Mouse (Mus musculus): ENCODE data around the gene Sarm1.
"Not testable (repeated sequence)": the region's sequence is repeated elsewhere in the genome, so short reads cannot be mapped to it uniquely, and the experiment has no call there.

The Sarm1 gene

GRCm38 (mm10) chr11:78497544-78498522 lies at the start of gene Sarm1:
Sarm1 (minus strand) TSS chr11:78497754.
- peak; percentile 94 to 96 for DNase-seq

- no peak for DNase-seq
These were observed 47.6 kb upstream of the Sarm1 start for GRCm38 (mm10) chr11:78545181-78545580.

- no peak for DNase-seq
These were observed 47.0 kb upstream of the Sarm1 start for GRCm38 (mm10) chr11:78544449-78545111.

DNA sequence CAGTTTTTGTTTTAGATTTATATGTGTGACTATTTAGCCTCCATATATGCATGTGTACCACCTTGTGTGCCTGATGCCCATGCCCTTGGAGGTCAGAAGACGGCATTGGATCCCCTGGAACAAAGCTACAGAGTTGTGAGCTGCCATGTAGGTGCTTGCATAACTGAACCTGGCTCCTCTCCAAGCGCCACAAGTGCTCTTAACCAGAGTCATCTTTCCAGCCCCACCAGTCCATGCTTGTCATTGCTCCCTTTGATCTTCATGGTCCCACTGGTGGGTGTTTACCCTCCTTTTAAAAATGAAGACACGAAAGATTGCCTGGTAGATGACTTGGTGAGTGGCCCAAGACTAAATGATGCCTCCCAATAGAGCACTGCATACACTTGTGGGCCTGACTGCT lies 42.8 kb upstream of the Sarm1 start:
- DNase-seq = no peak

- DNase-seq = no peak
These were observed 39.1 kb upstream of the Sarm1 start for GRCm38 (mm10) chr11:78536690-78537084.

DNA sequence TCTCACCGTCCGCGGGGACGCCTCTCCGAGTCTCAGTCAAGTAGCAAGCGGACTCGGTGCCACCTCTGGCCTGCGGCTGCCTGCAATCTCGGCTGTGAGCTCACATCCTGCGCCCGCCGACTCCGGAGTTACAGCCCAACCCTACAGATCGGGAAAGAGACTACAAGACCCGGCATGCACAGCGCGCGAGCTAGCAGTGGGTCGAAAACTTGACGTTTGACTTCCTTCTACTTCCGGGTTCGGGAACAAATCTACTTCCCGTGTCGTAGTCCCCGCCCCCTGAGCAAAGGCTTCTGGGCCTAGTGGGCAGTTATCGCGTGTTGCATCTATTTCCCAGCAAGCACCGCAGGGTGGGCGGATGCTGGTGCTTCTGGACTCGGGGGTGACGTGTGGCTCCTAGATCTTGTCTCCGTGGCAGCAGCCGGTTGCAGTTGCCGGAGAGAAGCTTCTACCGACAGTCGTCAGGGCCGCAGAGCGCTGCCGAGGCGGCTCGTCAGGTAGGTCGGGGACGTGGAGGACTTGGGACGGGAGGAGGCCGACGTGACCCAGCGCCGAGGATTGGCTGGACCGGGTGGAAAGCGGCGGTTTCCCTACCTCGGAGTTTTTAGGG lies 38.6 kb upstream of the Sarm1 start, which contains the start of the genes Tnfaip1 and Ift20:
Gene Tnfaip1 (minus strand): TSS at position 253 of the 610 bp plus-strand sequence.
Gene Ift20 (plus strand): TSS at position 282 of the 610 bp plus-strand sequence.
- DNase-seq = peak; percentile 97 to 99

DNA sequence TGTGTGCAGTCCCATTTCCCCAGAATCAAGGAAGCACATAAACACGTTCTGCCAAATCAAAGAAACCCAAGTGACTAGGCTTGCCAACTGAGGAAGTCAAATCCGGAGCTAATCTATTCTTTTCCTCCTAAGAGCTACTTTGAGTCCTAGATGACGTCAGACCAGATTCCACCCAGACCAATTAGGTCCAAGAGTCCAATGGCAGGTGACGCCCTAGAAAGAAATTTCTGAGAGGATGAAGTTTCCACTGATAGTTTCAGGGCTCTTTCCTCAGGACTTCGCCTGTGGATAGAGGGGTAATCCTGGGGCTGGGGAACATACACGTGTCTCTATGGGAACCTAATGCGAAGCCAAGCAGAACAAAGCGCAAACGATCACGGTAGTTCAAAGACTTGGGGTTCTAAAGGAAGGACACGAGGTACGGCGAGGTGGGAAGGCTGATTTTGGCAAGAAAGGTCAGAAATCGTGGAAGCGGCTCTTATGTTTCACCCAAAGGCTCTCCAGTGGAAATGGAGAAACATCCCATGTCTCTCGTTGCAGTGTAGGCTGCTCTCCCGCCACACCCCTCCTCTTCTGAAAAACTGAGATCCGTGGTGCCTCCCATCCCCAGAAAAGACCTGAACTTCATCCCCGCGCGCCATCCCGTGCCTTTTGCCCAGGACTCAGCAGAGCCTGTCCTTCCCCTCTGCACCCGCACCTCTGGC lies 38.0 kb upstream of the Sarm1 start:
- no peak for DNase-seq

DNA sequence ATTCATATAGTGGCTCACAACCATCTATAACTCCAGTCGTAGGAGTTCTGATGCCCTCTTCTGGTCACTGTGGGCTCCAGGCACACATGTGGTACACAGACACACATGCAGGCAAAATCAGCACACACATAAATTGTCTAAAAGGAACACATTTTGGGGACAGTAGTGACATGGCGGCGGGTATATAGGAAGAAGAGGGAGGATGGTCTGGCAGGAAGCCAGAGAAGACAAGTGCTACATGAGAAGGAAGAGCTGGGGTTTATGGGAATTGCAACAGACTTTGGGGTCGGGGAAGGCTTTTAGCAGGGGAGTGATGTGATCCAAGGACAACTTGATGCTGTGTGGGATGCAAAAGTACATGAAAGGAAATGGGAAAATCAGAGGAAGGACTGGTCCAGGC lies 37.0 kb upstream of the Sarm1 start:
- no peak for DNase-seq

DNA sequence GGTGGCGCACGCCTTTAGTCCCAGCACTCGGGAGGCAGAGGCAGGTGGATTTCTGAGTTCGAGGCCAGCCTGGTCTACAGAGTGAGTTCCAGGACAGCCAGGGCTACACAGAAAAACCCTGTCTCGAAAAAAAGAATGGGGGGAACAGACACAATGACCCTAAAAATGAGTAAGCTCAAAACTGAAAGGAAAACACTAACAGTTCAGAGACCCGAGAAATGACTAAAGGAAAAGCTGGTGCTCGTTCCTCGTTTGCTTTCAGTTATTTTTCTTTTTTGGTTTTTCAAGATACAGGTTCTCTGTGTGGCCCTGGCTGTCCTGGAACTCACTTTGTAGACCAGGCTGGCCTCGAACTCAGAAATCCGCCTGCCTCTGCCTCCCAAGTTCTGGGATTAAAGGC lies 34.0 kb upstream of the Sarm1 start:
- DNase-seq = not testable (repeated sequence)

DNA sequence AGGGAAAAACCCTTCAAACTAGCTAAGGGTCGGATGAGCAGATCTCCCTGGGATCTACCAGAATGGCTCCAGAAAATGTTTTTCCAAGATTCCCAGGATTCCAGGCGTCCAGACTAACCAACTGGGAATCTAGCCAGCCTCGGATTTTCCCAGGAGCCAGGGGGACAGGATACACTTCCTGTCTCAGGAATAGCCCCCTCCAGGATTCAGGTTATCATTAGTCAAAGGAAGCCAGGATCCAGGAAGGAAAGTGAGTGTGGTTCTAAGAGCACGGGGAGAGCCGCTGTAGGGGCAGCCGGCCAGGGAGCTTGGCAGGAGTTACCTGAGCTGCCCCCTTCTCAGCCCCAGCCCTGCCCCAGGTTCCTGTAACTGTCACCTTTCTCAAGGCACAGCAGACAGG lies 33.5 kb upstream of the Sarm1 start:
- no peak for DNase-seq

DNA sequence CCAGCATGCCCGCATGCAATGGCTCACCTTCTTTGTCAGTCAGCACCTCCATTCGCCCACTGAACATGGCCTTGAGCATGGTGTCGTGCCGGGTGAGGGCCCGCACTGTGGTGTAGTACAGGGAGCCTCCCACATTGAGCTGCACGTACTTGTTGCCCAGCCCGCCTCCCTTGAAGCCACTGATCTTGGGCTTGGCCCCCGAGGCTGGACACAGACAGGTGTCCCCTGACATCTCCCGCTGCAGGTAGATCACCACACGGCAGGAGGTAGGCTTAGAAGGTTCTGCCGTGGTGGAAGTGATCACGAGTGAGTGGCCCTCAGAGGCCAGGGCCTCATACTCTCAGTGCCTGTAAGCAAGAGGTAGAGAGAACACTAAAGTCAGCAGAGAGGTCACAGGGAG lies 32.4 kb upstream of the Sarm1 start:
- DNase-seq = no peak

DNA sequence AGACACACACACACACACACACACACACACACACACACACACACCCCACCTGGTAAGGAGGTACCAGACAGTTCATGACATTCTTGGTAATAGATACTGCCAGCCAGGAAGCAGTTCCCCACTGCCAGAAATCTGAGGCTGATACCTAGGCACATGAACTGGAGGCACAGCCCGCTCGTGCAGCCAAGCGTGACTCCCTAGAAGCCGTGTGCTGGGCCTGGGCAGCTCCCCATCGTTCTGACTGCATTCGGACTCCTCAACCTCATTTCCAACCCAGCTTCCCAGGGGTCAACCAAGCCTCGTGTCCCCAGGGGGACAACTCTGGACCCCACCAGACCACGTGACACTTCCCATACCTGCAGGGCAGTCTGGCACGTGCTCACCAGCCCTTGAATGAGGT lies 31.2 kb upstream of the Sarm1 start:
- DNase-seq = no peak

DNA sequence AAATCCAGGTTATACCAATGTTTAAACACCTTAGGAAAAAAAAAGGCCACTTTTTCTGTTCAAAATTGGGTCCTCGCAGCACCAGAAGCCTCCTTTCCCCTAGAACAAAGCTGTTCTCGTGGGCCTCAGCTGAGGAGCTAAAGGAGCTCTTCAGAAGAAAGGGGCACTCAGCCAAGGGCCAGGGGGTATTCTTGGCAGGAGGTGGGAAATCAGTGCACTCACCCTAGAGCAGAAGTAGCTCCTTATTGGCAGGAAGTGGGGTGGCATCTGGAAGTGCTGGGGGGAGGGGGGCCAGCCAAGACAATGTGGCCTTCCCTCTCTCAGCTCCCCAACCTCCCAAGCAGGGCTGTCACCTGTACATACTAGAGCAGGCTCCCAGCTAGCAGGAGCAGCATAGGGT lies 27.3 kb upstream of the Sarm1 start:
- no peak for DNase-seq

GRCm38 (mm10) chr11:78523241-78523955 lies 25.8 kb upstream of the Sarm1 start:
- no peak for DNase-seq

DNA sequence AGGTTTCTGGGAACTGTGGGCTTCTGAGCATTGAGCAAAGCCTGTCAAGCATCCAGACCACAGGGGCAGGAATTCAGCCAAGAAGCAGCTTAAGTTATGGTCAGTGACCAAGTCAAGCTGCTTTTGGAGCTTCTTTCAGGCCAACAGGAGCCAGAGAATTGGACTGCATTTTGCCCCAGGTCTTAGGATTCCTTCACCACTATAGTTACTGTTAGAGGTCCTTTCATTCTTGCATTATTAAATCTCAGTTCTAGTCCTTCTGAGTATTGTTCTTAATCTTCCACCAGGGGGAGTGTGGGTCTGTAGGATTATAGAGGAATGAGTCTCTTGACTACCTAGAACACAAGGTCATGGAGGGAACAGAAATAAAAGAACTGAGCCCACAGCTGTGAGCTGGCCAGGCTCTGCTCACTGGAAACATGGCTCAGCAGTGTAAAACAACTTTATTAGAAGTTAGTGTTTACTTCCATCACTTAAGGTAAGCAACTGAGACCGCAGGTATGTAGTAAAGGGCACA lies 25.0 kb upstream of the Sarm1 start:
- no peak for DNase-seq

DNA sequence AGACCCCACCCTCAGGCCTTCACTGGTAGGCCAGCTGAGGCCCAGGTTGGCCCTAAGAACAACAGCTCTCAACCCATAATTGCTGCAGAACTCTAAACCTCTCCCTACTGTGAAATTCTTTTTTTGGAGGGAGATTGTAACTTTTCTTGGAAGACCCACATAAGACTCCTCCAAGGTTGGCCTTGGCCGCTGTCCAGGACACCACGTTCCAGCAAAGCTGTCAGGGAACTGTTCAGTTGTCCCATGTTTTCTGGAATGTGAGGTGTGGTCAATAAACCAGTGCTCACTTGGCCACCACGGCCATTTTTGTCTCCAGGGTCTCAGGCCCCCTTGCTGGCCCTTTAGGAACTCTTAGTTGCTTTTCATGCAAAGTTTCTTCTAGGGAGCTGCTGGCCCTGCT lies 24.3 kb upstream of the Sarm1 start:
- no peak for DNase-seq

- DNase-seq = no peak
These were observed 21.4 kb upstream of the Sarm1 start for GRCm38 (mm10) chr11:78518931-78519330.

DNA sequence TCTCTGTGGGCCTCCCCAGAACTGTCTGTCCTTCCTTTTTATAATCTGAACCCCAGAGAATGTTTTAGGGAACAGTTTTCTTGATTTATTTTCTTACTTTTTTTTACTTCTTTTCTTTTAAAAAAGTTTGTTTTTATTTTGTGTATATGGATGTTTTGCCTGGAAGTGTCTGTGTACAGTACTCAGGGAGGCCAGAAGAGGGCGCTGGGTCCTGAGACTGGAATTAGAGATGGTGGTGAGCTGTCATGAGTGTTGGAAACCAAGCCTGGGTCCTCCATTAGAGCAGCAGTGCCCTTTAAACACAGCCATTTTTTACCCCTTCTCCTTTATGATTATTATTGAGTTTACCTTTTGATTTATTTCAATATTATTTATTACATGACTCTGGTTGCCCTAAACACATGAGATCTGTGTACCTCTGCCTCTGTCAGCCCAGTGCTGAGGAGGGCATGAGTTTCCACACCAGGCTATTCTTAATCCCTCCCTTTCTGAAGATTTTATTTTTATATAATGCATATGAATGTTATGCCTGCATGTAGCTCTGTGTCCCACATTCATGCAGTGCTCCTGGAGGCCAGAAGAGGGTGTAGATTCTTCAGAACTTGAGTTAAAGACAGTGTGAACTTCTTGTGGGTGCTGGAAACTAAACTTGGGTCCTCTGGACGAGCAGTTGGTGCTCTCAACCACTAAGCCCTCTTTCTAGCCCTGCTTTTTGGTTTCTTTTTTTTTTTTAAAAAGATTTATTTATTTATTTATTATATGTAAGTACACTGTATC lies 18.2 kb upstream of the Sarm1 start:
- no peak for DNase-seq

GRCm38 (mm10) chr11:78513106-78513790 lies 15.7 kb upstream of the Sarm1 start:
- no peak for DNase-seq

Data from thymus, adult 18-20 months (tissue).